Mouse (Mus musculus) lung, postnatal 0 days (tissue): ENCODE results near the gene Hnrnpa3. TPM values are rescaled to one million over a fixed set of nuclear protein-coding genes. Genes with fewer than 3 reads are reported as not detected.
"Not testable (repeated sequence)": the region's sequence is repeated elsewhere in the genome, so short reads cannot be mapped to it uniquely, and the experiment has no call there.

ENCODE experiments used
- ATAC-seq: fragments of 200-750 bp; cut with Nextera tagmentation; 2 replicates; pipeline ENCODE4 v1.8.0; 2017; ENCODE audit warnings: moderate library complexity
- DNase-seq: peaks from one replicate; pipeline ENCODE4 v3.0.0-alpha.2; 2016; ENCODE audit warnings: low spot score
- H3K27ac ChIP-seq: fragments of 300-500 bp; sonication (generic); 2 replicates; pipeline ENCODE4 v1.5.1; 2014; ENCODE audit warnings: antibody characterized with exemption, mild to moderate bottlenecking, low read length, mixed read lengths
- H3K27me3 ChIP-seq: fragments of 300-500 bp; sonication (generic); replicated peaks from 2 replicates; pipeline ENCODE4 v1.6.1; 2014; ENCODE audit warnings: low read length, mixed read lengths; ENCODE audit not compliant: insufficient read depth
- H3K36me3 ChIP-seq: fragments of 300-500 bp; sonication (generic); 2 replicates; pipeline ENCODE4 v1.6.1; 2014; ENCODE audit warnings: low read length, mixed read lengths; ENCODE audit not compliant: insufficient read depth
- H3K4me1 ChIP-seq: fragments of 300-500 bp; sonication (generic); 2 replicates; pipeline ENCODE4 v1.6.1; 2014; ENCODE audit warnings: antibody characterized with exemption, low read depth, low read length, mixed read lengths; ENCODE audit not compliant: insufficient read depth
- H3K4me2 ChIP-seq: fragments of 300-500 bp; sonication (generic); replicated peaks from 2 replicates; pipeline ENCODE4 v1.6.1; 2014; ENCODE audit warnings: low read depth, mild to moderate bottlenecking, low read length, moderate library complexity, mixed read lengths
- H3K4me3 ChIP-seq: fragments of 300-500 bp; sonication (generic); 2 replicates; pipeline ENCODE4 v1.5.1; 2014; ENCODE audit warnings: low read depth, low read length
- H3K9ac ChIP-seq: fragments of 300-500 bp; sonication (generic); replicated peaks from 2 replicates; pipeline ENCODE4 v1.6.1; 2014; ENCODE audit warnings: low read depth, mild to moderate bottlenecking
- H3K9me3 ChIP-seq: fragments of 300-500 bp; sonication (generic); 2 replicates; pipeline ENCODE4 v1.6.1; 2016; ENCODE audit warnings: low read length, mixed read lengths
- CTCF ChIP-seq: IDR thresholded peaks from 2 replicates; pipeline ENCODE4 v1.5.1; 2016; ENCODE audit warnings: antibody characterized with exemption, mild to moderate bottlenecking
- EP300 ChIP-seq: IDR thresholded peaks from 2 replicates; pipeline ENCODE4 v1.6.1; 2016; ENCODE audit warnings: antibody characterized with exemption, mild to moderate bottlenecking, control low read depth
- WGBS: fragments of 180-500 bp; shearing (Covaris S2); extraction: QIAGEN DNeasy Blood & Tissue Kit; methylation state at CpG from one replicate; pipeline ENCODE4 v1.1.7; 2014; 5-methylcytosine and 5-hydroxymethylcytosine counted together
- polyA plus RNA-seq: library from polyadenylated mRNA; unstranded; fragments of >200 nt; fragmentation: Nextera tagmentation; extraction: Ambion mirVana; gene quantifications from 2 replicates; pipeline ENCODE4 v1.2.1, GENCODE M21; 2015

Hnrnpa3 gene
- polyA plus RNA-seq, 1 experiment from 2014 or later, result 114 TPM

GRCm38 (mm10) chr2:75642312-75642711 lies 16.7 kb upstream of the Hnrnpa3 start:
- WGBS, result 27% methylated on average over 3 of the region's 4 CpGs
- peak; percentile 73; the same call in 1 of the 2 replicates for TF ChIP-seq EP300
- H3K27me3 ChIP-seq, H3K4me3 ChIP-seq, H3K27ac ChIP-seq, H3K9me3 ChIP-seq, H3K9ac ChIP-seq, H3K4me2 ChIP-seq, DNase-seq, H3K4me1 ChIP-seq, H3K36me3 ChIP-seq: not testable (repeated sequence)
- ATAC-seq, result peak; percentile 26; the same call in 1 of the 2 replicates

DNA sequence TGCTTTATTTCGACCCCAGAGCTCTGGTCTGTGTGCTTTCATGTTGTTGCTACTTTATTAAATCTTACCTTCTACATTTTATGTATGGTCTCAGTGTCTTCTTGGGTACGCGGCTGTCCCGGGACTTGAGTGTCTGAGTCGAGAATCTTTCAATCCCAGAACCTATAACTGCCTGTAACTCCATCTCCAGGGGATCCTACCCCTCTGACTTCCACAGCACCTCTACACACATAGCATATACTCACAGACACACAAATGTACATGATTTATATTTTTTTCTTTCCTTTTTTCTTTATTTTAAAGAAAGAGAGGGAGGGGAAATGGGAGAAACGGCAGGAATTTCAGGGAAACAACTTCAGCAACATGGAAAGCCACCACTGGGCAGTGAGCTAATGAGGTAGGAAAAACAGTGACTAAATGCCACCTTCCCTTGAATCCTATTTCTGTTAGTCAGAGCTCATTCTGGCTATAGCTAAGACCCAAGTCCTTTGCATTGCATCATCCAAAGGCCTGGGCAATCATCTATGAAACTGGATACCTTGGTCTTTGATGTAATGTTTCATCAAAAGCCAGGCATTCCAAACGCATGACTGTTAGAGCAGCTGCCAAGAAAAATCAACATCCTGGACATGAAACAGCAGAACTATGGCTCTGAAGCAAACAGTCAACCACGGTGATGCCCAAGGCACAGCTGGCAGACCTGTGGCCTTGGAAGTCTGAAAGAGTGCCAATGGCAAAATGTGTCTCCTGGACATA lies 16.1 kb upstream of the Hnrnpa3 start:
- H3K9ac ChIP-seq, result no peak overlapping the region
- peak overlapping the region; percentile 68 for H3K27ac ChIP-seq
- ATAC-seq, result peak; percentile 95
- no peak overlapping the region for H3K4me3 ChIP-seq
- no peaks in the 10 kb centered on the region for H3K27me3 ChIP-seq
- H3K4me2 ChIP-seq, result no peak overlapping the region
- no peaks in the 10 kb centered on the region for H3K4me1 ChIP-seq
- H3K9me3 ChIP-seq, result no peaks in the 10 kb centered on the region
- H3K36me3 ChIP-seq, result no peaks in the 10 kb centered on the region
- TF ChIP-seq EP300 (peak; percentile 91), CTCF (no peak)
- 47% methylated on average over 8 of the region's 8 CpGs for WGBS
- DNase-seq, result peak; percentile 94

DNA sequence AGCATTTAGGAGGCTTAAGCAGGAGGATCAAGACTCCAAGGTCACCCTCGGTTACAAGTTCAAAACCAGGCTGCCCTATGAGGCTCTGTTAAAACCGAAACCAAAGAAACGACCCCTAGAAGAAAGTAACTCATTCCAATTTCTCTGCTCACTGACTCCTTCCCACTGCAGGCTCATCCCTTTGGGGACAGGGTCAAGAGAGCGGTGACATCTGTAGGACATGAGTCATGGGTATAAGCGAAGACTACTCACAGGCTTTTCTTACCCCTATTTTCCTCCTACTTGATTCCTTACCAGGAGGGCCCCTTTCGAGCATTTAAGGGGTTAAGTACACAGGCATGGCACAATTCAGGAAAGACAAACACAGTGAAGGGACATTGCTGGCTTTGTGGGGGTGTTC lies 15.1 kb upstream of the Hnrnpa3 start:
- DNase-seq, result no peak
- no peaks in the 10 kb centered on the region for H3K4me1 ChIP-seq
- peak; percentile 20 for ATAC-seq
- H3K36me3 ChIP-seq, result no peaks in the 10 kb centered on the region
- no peak overlapping the region for H3K9ac ChIP-seq
- H3K9me3 ChIP-seq, result no peaks in the 10 kb centered on the region
- peak overlapping the region; percentile 68 for H3K27ac ChIP-seq
- H3K4me2 ChIP-seq, result no peak overlapping the region
- H3K4me3 ChIP-seq, result no peak overlapping the region
- 73% methylated on average over 6 of the region's 6 CpGs for WGBS
- no peaks in the 10 kb centered on the region for H3K27me3 ChIP-seq
- TF ChIP-seq EP300 (no peak), CTCF (no peak)

DNA sequence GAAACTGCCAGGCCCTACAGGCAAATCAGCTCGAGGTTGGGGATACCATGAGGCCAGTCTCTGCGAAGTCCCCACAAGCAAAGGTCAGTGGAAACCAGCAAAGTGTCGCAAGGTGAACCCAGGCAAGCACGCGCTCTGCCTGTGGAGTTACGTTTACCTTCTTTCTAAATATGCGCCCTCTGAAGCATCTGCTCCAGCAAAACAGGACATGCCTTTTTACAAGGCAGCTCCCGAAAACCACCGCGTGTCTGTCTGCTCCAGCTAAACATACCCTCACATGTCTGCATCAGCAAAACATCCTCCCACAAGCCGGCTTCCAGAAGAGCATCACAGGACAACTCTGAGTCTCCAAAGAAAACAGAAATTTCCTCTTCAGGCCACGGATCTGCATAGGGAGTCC lies 13.8 kb upstream of the Hnrnpa3 start:
- H3K4me3 ChIP-seq, result no peak overlapping the region
- H3K36me3 ChIP-seq, result no peaks in the 10 kb centered on the region
- ATAC-seq, result no peak
- 93% methylated on average over 12 of the region's 12 CpGs for WGBS
- no peak overlapping the region for H3K4me2 ChIP-seq
- H3K9ac ChIP-seq, result no peak overlapping the region
- no peak for DNase-seq
- no peaks in the 10 kb centered on the region for H3K4me1 ChIP-seq
- no peaks in the 10 kb centered on the region for H3K9me3 ChIP-seq
- TF ChIP-seq CTCF (no peak), EP300 (no peak)
- H3K27ac ChIP-seq, result no peak overlapping the region
- H3K27me3 ChIP-seq, result no peaks in the 10 kb centered on the region

DNA sequence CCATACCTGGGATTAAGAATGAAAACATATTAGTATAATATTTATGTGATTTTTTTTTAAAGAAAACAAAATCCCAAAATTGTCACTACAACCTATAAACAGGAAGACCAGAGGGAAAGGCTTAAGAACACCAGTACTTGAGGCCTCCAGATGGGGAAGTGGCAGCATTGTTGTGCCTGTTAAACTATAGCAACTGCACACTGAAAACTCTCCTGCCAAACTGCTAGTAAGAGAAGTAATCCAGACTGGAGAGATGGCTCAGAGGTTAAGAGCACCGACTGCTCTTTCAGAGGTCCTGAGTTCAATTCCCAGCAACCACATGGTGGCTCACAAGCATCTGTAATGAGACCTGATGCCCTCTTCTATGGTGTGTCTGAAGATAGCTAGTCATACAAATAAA lies 8.6 kb upstream of the Hnrnpa3 start:
- Histone ChIP-seq H3K4me2 (no peak overlapping the region), H3K27me3 (no peaks in the 10 kb centered on the region), H3K27ac (no peak overlapping the region), H3K4me1 (no peaks in the 10 kb centered on the region), H3K9me3 (no peaks in the 10 kb centered on the region), H3K9ac (no peak overlapping the region), H3K4me3 (no peak overlapping the region), H3K36me3 (no peaks in the 10 kb centered on the region)
- ATAC-seq, result no peak
- no peak for DNase-seq
- WGBS, result 92% methylated on average over 1 of the region's 1 CpGs
- no peak for TF ChIP-seq CTCF
- TF ChIP-seq EP300, result no peak

- Histone ChIP-seq H3K4me1 (peaks cover 8% of the 10 kb centered on the region; the same call in 1 of the 2 replicates), H3K9me3 (no peaks in the 10 kb centered on the region), H3K9ac (no peak overlapping the region), H3K27ac (no peak overlapping the region), H3K27me3 (no peaks in the 10 kb centered on the region), H3K36me3 (no peaks in the 10 kb centered on the region), H3K4me3 (no peak overlapping the region), H3K4me2 (no peak overlapping the region)
- DNase-seq, result no peak
- TF ChIP-seq CTCF, result no peak
- TF ChIP-seq EP300, result no peak
- no peak for ATAC-seq
Measured at GRCm38 (mm10) chr2:75653150-75653549, 5.9 kb upstream of the Hnrnpa3 start.
